Mouse (Mus musculus): ENCODE results near the gene Snx27. TPM values are rescaled to one million over a fixed set of nuclear protein-coding genes. Genes with fewer than 3 reads are reported as not detected.
A peak's percentile ranks its signal among the peaks of the same experiment; 100 is the strongest.

Snx27 gene
- polyA plus RNA-seq (2012; ENCODE audit: insufficient read depth, low replicate concordance), result 0.77 and 2.3 TPM in 2 replicates

- peaks cover 8% of the 10 kb centered on the region for H3K36me3 ChIP-seq (replicated peaks; ENCODE audit: low read length)
- no peaks in the 10 kb centered on the region for H3K27me3 ChIP-seq (replicated peaks)
- H3K4me3 ChIP-seq (replicated peaks), result peak within 1 kb of the TSS; percentile 99
- H3K4me1 ChIP-seq, result peaks cover 23% of the 10 kb centered on the region
- TF ChIP-seq FLI1 (IDR thresholded peaks at IDR 0.05; ENCODE audit: low read length) (no peak), GATA1 (IDR thresholded peaks at IDR 0.05; ENCODE audit: borderline replicate concordance, low read length) (no peak)
- H3K9me3 ChIP-seq, result no peaks in the 10 kb centered on the region
Measured at GRCm38 (mm10) chr3:94582456-94582891, at the start of gene Snx27. Snx27 (minus strand) TSS chr3:94582716.

GRCm38 (mm10) chr3:94629876-94630275 is 47.4 kb upstream of the Snx27 start:
- no peak for TF ChIP-seq FLI1 (IDR thresholded peaks at IDR 0.05; ENCODE audit: low read length)
- no peak for TF ChIP-seq GATA1 (IDR thresholded peaks at IDR 0.05; ENCODE audit: borderline replicate concordance, low read length)
- Histone ChIP-seq H3K27me3 (replicated peaks) (no peaks in the 10 kb centered on the region), H3K4me3 (replicated peaks) (no peak overlapping the region), H3K36me3 (replicated peaks; ENCODE audit: low read length) (peaks cover 17% of the 10 kb centered on the region), H3K9me3 (no peaks in the 10 kb centered on the region), H3K4me1 (no peaks in the 10 kb centered on the region)

- Histone ChIP-seq H3K27me3 (replicated peaks) (no peaks in the 10 kb centered on the region), H3K4me3 (replicated peaks) (no peak overlapping the region), H3K9me3 (no peaks in the 10 kb centered on the region), H3K36me3 (replicated peaks; ENCODE audit: low read length) (peaks cover 17% of the 10 kb centered on the region), H3K4me1 (no peaks in the 10 kb centered on the region)
- no peak for TF ChIP-seq FLI1 (IDR thresholded peaks at IDR 0.05; ENCODE audit: low read length)
Measured at GRCm38 (mm10) chr3:94628712-94629111, 46.2 kb upstream of the Snx27 start.

GRCm38 (mm10) chr3:94624281-94624680 is 41.8 kb upstream of the Snx27 start:
- Histone ChIP-seq H3K36me3 (replicated peaks; ENCODE audit: low read length) (peaks cover 53% of the 10 kb centered on the region), H3K4me3 (replicated peaks) (no peak overlapping the region), H3K27me3 (replicated peaks) (no peaks in the 10 kb centered on the region), H3K4me1 (peaks cover 7% of the 10 kb centered on the region), H3K9me3 (no peaks in the 10 kb centered on the region)
- no peak for TF ChIP-seq GATA1 (IDR thresholded peaks at IDR 0.05; ENCODE audit: borderline replicate concordance, low read length)
- no peak for TF ChIP-seq FLI1 (IDR thresholded peaks at IDR 0.05; ENCODE audit: low read length)

GRCm38 (mm10) chr3:94622550-94622949 is 40.0 kb upstream of the Snx27 start:
- H3K4me1 ChIP-seq, result peaks cover 7% of the 10 kb centered on the region
- peaks cover 39% of the 10 kb centered on the region for H3K36me3 ChIP-seq (replicated peaks; ENCODE audit: low read length)
- no peak overlapping the region for H3K4me3 ChIP-seq (replicated peaks)
- TF ChIP-seq FLI1 (IDR thresholded peaks at IDR 0.05; ENCODE audit: low read length) (no peak), GATA1 (IDR thresholded peaks at IDR 0.05; ENCODE audit: borderline replicate concordance, low read length) (no peak)
- H3K27me3 ChIP-seq (replicated peaks), result no peaks in the 10 kb centered on the region
- no peaks in the 10 kb centered on the region for H3K9me3 ChIP-seq

GRCm38 (mm10) chr3:94621740-94622507 is 39.4 kb upstream of the Snx27 start:
- peaks cover 38% of the 10 kb centered on the region for H3K36me3 ChIP-seq (replicated peaks; ENCODE audit: low read length)

GRCm38 (mm10) chr3:94616717-94617116 is 34.2 kb upstream of the Snx27 start:
- Histone ChIP-seq H3K36me3 (replicated peaks; ENCODE audit: low read length) (peaks cover 53% of the 10 kb centered on the region), H3K4me3 (replicated peaks) (no peak overlapping the region), H3K4me1 (peaks cover 20% of the 10 kb centered on the region), H3K27me3 (replicated peaks) (no peaks in the 10 kb centered on the region), H3K9me3 (no peaks in the 10 kb centered on the region)
- TF ChIP-seq GATA1 (IDR thresholded peaks at IDR 0.05; ENCODE audit: borderline replicate concordance, low read length), result no peak
- no peak for TF ChIP-seq FLI1 (IDR thresholded peaks at IDR 0.05; ENCODE audit: low read length)

More at GRCm38 (mm10) chr3:94621740-94622507, 39.4 kb upstream of the Snx27 start:
- H3K4me3 ChIP-seq (replicated peaks), result no peak overlapping the region
- TF ChIP-seq GATA1 (IDR thresholded peaks at IDR 0.05; ENCODE audit: borderline replicate concordance, low read length), result no peak
- TF ChIP-seq FLI1 (IDR thresholded peaks at IDR 0.05; ENCODE audit: low read length), result no peak
- H3K9me3 ChIP-seq, result no peaks in the 10 kb centered on the region
- H3K27me3 ChIP-seq (replicated peaks), result no peaks in the 10 kb centered on the region
- H3K4me1 ChIP-seq, result peaks cover 7% of the 10 kb centered on the region

- TF ChIP-seq GATA1 (IDR thresholded peaks at IDR 0.05; ENCODE audit: borderline replicate concordance, low read length) (no peak), FLI1 (IDR thresholded peaks at IDR 0.05; ENCODE audit: low read length) (no peak)
- Histone ChIP-seq H3K4me3 (replicated peaks) (no peak overlapping the region), H3K27me3 (replicated peaks) (no peaks in the 10 kb centered on the region), H3K36me3 (replicated peaks; ENCODE audit: low read length) (peaks cover 30% of the 10 kb centered on the region), H3K4me1 (peaks cover 23% of the 10 kb centered on the region), H3K9me3 (no peaks in the 10 kb centered on the region)
Measured at GRCm38 (mm10) chr3:94613258-94613878, 30.9 kb upstream of the Snx27 start.

- H3K27me3 ChIP-seq (replicated peaks), result no peaks in the 10 kb centered on the region
- peaks cover 30% of the 10 kb centered on the region for H3K36me3 ChIP-seq (replicated peaks; ENCODE audit: low read length)
- no peaks in the 10 kb centered on the region for H3K9me3 ChIP-seq
- no peak overlapping the region for H3K4me3 ChIP-seq (replicated peaks)
- no peak for TF ChIP-seq GATA1 (IDR thresholded peaks at IDR 0.05; ENCODE audit: borderline replicate concordance, low read length)
- TF ChIP-seq FLI1 (IDR thresholded peaks at IDR 0.05; ENCODE audit: low read length), result no peak
- H3K4me1 ChIP-seq, result peaks cover 23% of the 10 kb centered on the region
Measured at GRCm38 (mm10) chr3:94612274-94612673, 29.8 kb upstream of the Snx27 start.

- peaks cover 30% of the 10 kb centered on the region for H3K36me3 ChIP-seq (replicated peaks; ENCODE audit: low read length)
- H3K9me3 ChIP-seq, result no peaks in the 10 kb centered on the region
- no peak overlapping the region for H3K4me3 ChIP-seq (replicated peaks)
- TF ChIP-seq FLI1 (IDR thresholded peaks at IDR 0.05; ENCODE audit: low read length) (no peak), GATA1 (IDR thresholded peaks at IDR 0.05; ENCODE audit: borderline replicate concordance, low read length) (no peak)
- H3K4me1 ChIP-seq, result peaks cover 23% of the 10 kb centered on the region
- no peaks in the 10 kb centered on the region for H3K27me3 ChIP-seq (replicated peaks)
Measured at GRCm38 (mm10) chr3:94611834-94612233, 29.3 kb upstream of the Snx27 start.
